ENCODE assay signal across 10 mouse cellular contexts in genomic region chr12:29356681-29357397, GRCm38 (mm10).
DNase-seq lines count a peak whose midpoint lies in the region; ATAC-seq and TF ChIP-seq lines count a peak whose summit lies in the region.
"Had no signal": no experiment of that assay in that cellular context is flagged by ENCODE, and none has a peak within 500 bp of the region (broad histone marks: within the 10 kb centered on the region; RNA-seq: fewer than 3 reads in every experiment).

No protein-coding gene starts in this region.

- WGBS in intestine, embryonic 14.5 days = 27% methylated on average over 11 of the region's 11 CpGs
- WGBS in intestine, postnatal 0 days = 38% methylated on average over 11 of the region's 11 CpGs
- 11% methylated on average over 11 of the region's 11 CpGs for WGBS in embryonic facial prominence, embryonic 10.5 days
- WGBS in hindbrain, postnatal 0 days = 13% methylated on average over 11 of the region's 11 CpGs
- 11% methylated on average over 11 of the region's 11 CpGs for WGBS in neural tube, embryonic 15.5 days

- H3K4me3 ChIP-seq in intestine, embryonic 14.5 days (ENCODE audit: low read depth, low read length) = no peak overlapping the region
- no peak overlapping the region for H3K4me3 ChIP-seq in intestine, postnatal 0 days (ENCODE audit: low read depth, low read length)
- H3K4me3 ChIP-seq in embryonic facial prominence, embryonic 10.5 days = no peak overlapping the region; the same call in 1 of the 2 replicates
- H3K4me3 ChIP-seq in hindbrain, postnatal 0 days (ENCODE audit: low read length) = no peak overlapping the region
- no peak overlapping the region for H3K4me3 ChIP-seq in neural tube, embryonic 15.5 days (replicated peaks)
- H3K4me3 ChIP-seq: heart, adult 2 months had no signal

- no peaks in the 10 kb centered on the region for H3K36me3 ChIP-seq in intestine, embryonic 14.5 days (ENCODE audit: control insufficient read depth, insufficient read depth, low read length)
- no peaks in the 10 kb centered on the region for H3K36me3 ChIP-seq in intestine, postnatal 0 days (ENCODE audit: control insufficient read depth, insufficient read depth)
- H3K36me3 ChIP-seq in embryonic facial prominence, embryonic 10.5 days (replicated peaks) = no peaks in the 10 kb centered on the region
- no peaks in the 10 kb centered on the region for H3K36me3 ChIP-seq in hindbrain, postnatal 0 days (ENCODE audit: insufficient read depth, low read length)
- no peaks in the 10 kb centered on the region for H3K36me3 ChIP-seq in neural tube, embryonic 15.5 days

- TF ChIP-seq CTCF in intestine, postnatal 0 days (IDR thresholded peaks at IDR 0.05; ENCODE audit: low read depth) = no peak
- peak; percentile 55 for TF ChIP-seq CTCF in hindbrain, postnatal 0 days (IDR thresholded peaks at IDR 0.05; ENCODE audit: low read depth)

- H3K27me3 ChIP-seq in intestine, embryonic 14.5 days (replicated peaks; ENCODE audit: control insufficient read depth, insufficient read depth, low read length) = no peaks in the 10 kb centered on the region
- no peaks in the 10 kb centered on the region for H3K27me3 ChIP-seq in intestine, postnatal 0 days (replicated peaks; ENCODE audit: control insufficient read depth, insufficient read depth, low read length)
- peaks cover 15% of the 10 kb centered on the region; the same call in 1 of the 2 replicates for H3K27me3 ChIP-seq in embryonic facial prominence, embryonic 10.5 days (replicated peaks; ENCODE audit: low read depth, poor library complexity, severe bottlenecking)
- H3K27me3 ChIP-seq in hindbrain, postnatal 0 days (ENCODE audit: insufficient read depth, low read length) = no peaks in the 10 kb centered on the region
- H3K27me3 ChIP-seq in neural tube, embryonic 15.5 days (replicated peaks) = 0 out of 2 replicates have a peak, but pooled peaks cover 2% of the 10 kb centered on the region

- H3K4me1 ChIP-seq in intestine, embryonic 14.5 days (replicated peaks; ENCODE audit: control insufficient read depth, insufficient read depth, low read length) = 0 out of 2 replicates have a peak, but pooled peaks cover 3% of the 10 kb centered on the region
- no peaks in the 10 kb centered on the region for H3K4me1 ChIP-seq in intestine, postnatal 0 days (replicated peaks; ENCODE audit: control insufficient read depth, insufficient read depth, low read length)
- H3K4me1 ChIP-seq in embryonic facial prominence, embryonic 10.5 days = peaks cover 43% of the 10 kb centered on the region
- H3K4me1 ChIP-seq in hindbrain, postnatal 0 days (ENCODE audit: insufficient read depth, low read length) = peaks cover 9% of the 10 kb centered on the region; the same call in 1 of the 2 replicates
- H3K4me1 ChIP-seq in neural tube, embryonic 15.5 days = peaks cover 42% of the 10 kb centered on the region

- DNase-seq in intestine, embryonic 14.5 days (ENCODE audit: low spot score) = peak; percentile 69
- DNase-seq in embryonic facial prominence, embryonic 10.5 days (ENCODE audit: low spot score) = peak; percentile 68
- DNase-seq in hindbrain, postnatal 0 days (ENCODE audit: low spot score) = peak; percentile 56
- no peak for DNase-seq in urinary bladder, postnatal 4 days (ENCODE audit: low spot score in 2 of 2)
- DNase-seq in gastrocnemius, postnatal 4 days (ENCODE audit: low spot score in 2 of 2) = no peak
- DNase-seq in adrenal gland, adult (ENCODE audit: inconsistent age in 2 of 2, low spot score in 1 of 2) = no peak
- DNase-seq: thymus, postnatal 4 days had no signal

- ATAC-seq in intestine, embryonic 14.5 days (replicated peaks; ENCODE audit: low FRiP score, low TSS enrichment, low read depth) = peak; percentile 58; the same call in 1 of the 2 replicates
- no peak for ATAC-seq in intestine, postnatal 0 days
- ATAC-seq in hindbrain, postnatal 0 days = peak; percentile 50
- peak; percentile 48 for ATAC-seq in neural tube, embryonic 15.5 days (ENCODE audit: low FRiP score)

- H3K4me2 ChIP-seq in intestine, embryonic 14.5 days (ENCODE audit: low read length) = no peak overlapping the region
- no peak overlapping the region for H3K4me2 ChIP-seq in intestine, postnatal 0 days (replicated peaks; ENCODE audit: low read depth)
- no peak overlapping the region for H3K4me2 ChIP-seq in hindbrain, postnatal 0 days (ENCODE audit: low read depth, low read length)
- H3K4me2 ChIP-seq in neural tube, embryonic 15.5 days = no peak overlapping the region

- H3K9ac ChIP-seq in intestine, embryonic 14.5 days (ENCODE audit: low read length) = no peak overlapping the region
- no peak overlapping the region for H3K9ac ChIP-seq in intestine, postnatal 0 days (ENCODE audit: low read depth, low read length)
- no peak overlapping the region; the same call in 1 of the 2 replicates for H3K9ac ChIP-seq in hindbrain, postnatal 0 days (replicated peaks; ENCODE audit: low read length)
- no peak overlapping the region; the same call in 1 of the 2 replicates for H3K9ac ChIP-seq in neural tube, embryonic 15.5 days (replicated peaks)

- H3K9me3 ChIP-seq in intestine, embryonic 14.5 days (ENCODE audit: control insufficient read depth, low read length) = no peaks in the 10 kb centered on the region
- no peaks in the 10 kb centered on the region for H3K9me3 ChIP-seq in intestine, postnatal 0 days (ENCODE audit: control insufficient read depth)
- H3K9me3 ChIP-seq in embryonic facial prominence, embryonic 10.5 days = no peaks in the 10 kb centered on the region
- no peaks in the 10 kb centered on the region for H3K9me3 ChIP-seq in hindbrain, postnatal 0 days (ENCODE audit: low read length)
- no peaks in the 10 kb centered on the region for H3K9me3 ChIP-seq in neural tube, embryonic 15.5 days (replicated peaks)

- H3K27ac ChIP-seq in intestine, embryonic 14.5 days (ENCODE audit: low read depth) = no peak overlapping the region
- H3K27ac ChIP-seq in intestine, postnatal 0 days (ENCODE audit: low read depth, low read length) = no peak overlapping the region
- H3K27ac ChIP-seq in embryonic facial prominence, embryonic 10.5 days (replicated peaks) = peak overlapping the region; percentile 83
- peak overlapping the region; percentile 57 for H3K27ac ChIP-seq in hindbrain, postnatal 0 days
- peak overlapping the region; percentile 80 for H3K27ac ChIP-seq in neural tube, embryonic 15.5 days (replicated peaks)
- H3K27ac ChIP-seq: heart, adult 2 months had no signal

Comparison
In these comparisons a context has a peak if more than half of its experiments do, and no peak if none do; other contexts are left out.
1. DNase-seq: peak in intestine, embryonic 14.5 days (single experiment), embryonic facial prominence, embryonic 10.5 days (single experiment) and hindbrain, postnatal 0 days (single experiment); none in urinary bladder, postnatal 4 days (0 of 2), gastrocnemius, postnatal 4 days (0 of 2) and adrenal gland, adult (0 of 2).
2. H3K27ac ChIP-seq: peak in embryonic facial prominence, embryonic 10.5 days (single experiment), hindbrain, postnatal 0 days (single experiment) and neural tube, embryonic 15.5 days (single experiment); none in intestine, embryonic 14.5 days (single experiment) and intestine, postnatal 0 days (single experiment).